Mouse (Mus musculus) C2C12 (cell line): Measurements from ENCODE around the gene Tgfbr3.

Source experiments
- CTCF ChIP-seq: IDR thresholded peaks from one replicate; pipeline ENCODE4 v1.5.1; 2011; ENCODE audit not compliant: control insufficient read depth, insufficient read depth, insufficient read length
- MYOD1 ChIP-seq: IDR thresholded peaks from one replicate; pipeline ENCODE4 v1.6.1; 2011; ENCODE audit warnings: low read depth; ENCODE audit not compliant: control insufficient read depth, insufficient read length
- USF1 ChIP-seq: IDR thresholded peaks from one replicate; pipeline ENCODE4 v1.6.1; 2011; ENCODE audit warnings: low read depth, mild to moderate bottlenecking, control low read depth, moderate library complexity

GRCm38 (mm10) chr5:107171861-107172260 lies 117.6 kb downstream of the Tgfbr3 start:
- TF ChIP-seq MYOD1: no peak
- no peak for TF ChIP-seq CTCF
- no peak for TF ChIP-seq USF1
